Mouse (Mus musculus) layer of hippocampus, adult 18-20 months (tissue): ENCODE measurements at regions not wholly inside any gene's neighbourhood (a gene's known extent, or its start where the extent isn't known, plus 50 kb on each side); places are given as distances from the start of the nearest gene placed in this dataset.
"Not testable (repeated sequence)": the region's sequence is repeated elsewhere in the genome, so short reads cannot be mapped to it uniquely, and the experiment has no call there.

ENCODE experiments used
- DNase-seq, 2 experiments: peaks; one replicate each; pipeline ENCODE4 v3.0.0; 2022; ENCODE audit warnings: low spot score in 2 of 2

GRCm38 (mm10) chrX:165667020-165667419 is 339.8 kb upstream of the Glra2 start:
- DNase-seq = peak in 1 of 2 experiments; percentile 2

GRCm38 (mm10) chrX:165631227-165631626 is 304.0 kb upstream of the Glra2 start:
- no peak for DNase-seq

GRCm38 (mm10) chrX:165616078-165616477 is 288.9 kb upstream of the Glra2 start:
- DNase-seq = no peak

GRCm38 (mm10) chrX:165600782-165601181 is 273.6 kb upstream of the Glra2 start:
- DNase-seq = not testable (repeated sequence)
